Mouse (Mus musculus) kidney, adult 2 months (tissue): ENCODE data around the gene Stra6.

Source experiments
- CTCF ChIP-seq: fragments of 200-500 bp; conservative IDR thresholded peaks from 2 replicates; pipeline ENCODE4 v1.5.1; 2011; ENCODE audit warnings: low read depth, mild to moderate bottlenecking, control low read depth, low read length, moderate library complexity, mixed read lengths; ENCODE audit not compliant: insufficient read depth, insufficient read length
- POLR2A ChIP-seq: fragments of 200-500 bp; IDR thresholded peaks from one replicate; pipeline ENCODE4 v1.6.1; 2011; ENCODE audit warnings: low read depth, low read length, control low read depth

- TF ChIP-seq CTCF (no peak), POLR2A (no peak)
Observed at GRCm38 (mm10) chr9:58145417-58145816, 81.8 kb downstream of the Stra6 start.
